Mouse (Mus musculus) forebrain, postnatal 0 days (tissue): Measurements from ENCODE around the gene Wnt4. TPM values are rescaled to one million over a fixed set of nuclear protein-coding genes. Genes with fewer than 3 reads are reported as not detected.

Experiments
- ATAC-seq: fragments of 200-750 bp; cut with Nextera tagmentation; 2 replicates; pipeline ENCODE4 v1.8.0; 2017; ENCODE audit warnings: mild to moderate bottlenecking, moderate library complexity
- DNase-seq: peaks from one replicate; pipeline ENCODE4 v3.0.0-alpha.2; 2015
- H3K27ac ChIP-seq: fragments of 300-500 bp; sonication (generic); 2 replicates; pipeline ENCODE4 v1.5.1; 2014; ENCODE audit warnings: low read depth, mild to moderate bottlenecking, antibody characterized with exemption, low read length, moderate library complexity, mixed read lengths
- H3K27me3 ChIP-seq: fragments of 300-500 bp; sonication (generic); 2 replicates; pipeline ENCODE4 v1.6.1; 2014; ENCODE audit warnings: mild to moderate bottlenecking, low read length, mixed read lengths; ENCODE audit not compliant: insufficient read depth
- H3K36me3 ChIP-seq: fragments of 300-500 bp; sonication (generic); 2 replicates; pipeline ENCODE4 v1.6.1; 2014; ENCODE audit warnings: mild to moderate bottlenecking, moderate library complexity; ENCODE audit not compliant: insufficient read depth
- H3K4me1 ChIP-seq: fragments of 300-500 bp; sonication (generic); 2 replicates; pipeline ENCODE4 v1.6.1; 2014; ENCODE audit warnings: antibody characterized with exemption; ENCODE audit not compliant: insufficient read depth
- H3K4me2 ChIP-seq: fragments of 300-500 bp; sonication (generic); 2 replicates; pipeline ENCODE4 v1.6.1; 2014; ENCODE audit warnings: low read depth, mild to moderate bottlenecking, moderate library complexity
- H3K4me3 ChIP-seq: fragments of 300-500 bp; sonication (generic); 2 replicates; pipeline ENCODE4 v1.5.1; 2014; ENCODE audit warnings: low read depth, low read length, mixed read lengths
- H3K9ac ChIP-seq: fragments of 300-500 bp; sonication (generic); 2 replicates; pipeline ENCODE4 v1.6.1; 2014; ENCODE audit warnings: mild to moderate bottlenecking
- H3K9me3 ChIP-seq: fragments of 300-500 bp; sonication (generic); 2 replicates; pipeline ENCODE4 v1.6.1; 2016; ENCODE audit warnings: low read length
- CTCF ChIP-seq: sonication (generic); IDR thresholded peaks from 2 replicates; pipeline ENCODE4 v1.5.1; 2016; ENCODE audit warnings: antibody characterized with exemption, control low read depth, low read depth
- WGBS: fragments of 180-500 bp; shearing (Covaris S2); extraction: QIAGEN DNeasy Blood & Tissue Kit; methylation state at CpG from one replicate; pipeline ENCODE4 v1.1.7; 2014; 5-methylcytosine and 5-hydroxymethylcytosine counted together
- polyA plus RNA-seq: library from polyadenylated mRNA; unstranded; fragments of >200 nt; fragmentation: Nextera tagmentation; extraction: Ambion mirVana; gene quantifications from 2 replicates; pipeline ENCODE4 v1.2.1, GENCODE M21; 2015
- total RNA-seq: library from RNA; depleted of rRNA; stranded (reverse); fragments of >200 nt; gene quantifications from 2 replicates; pipeline ENCODE4 v1.2.3, GENCODE M21; 2014

The Wnt4 gene
- total and polyA plus RNA-seq, 2 experiments from 2014 or later = 4.6 to 6.1 TPM

DNA sequence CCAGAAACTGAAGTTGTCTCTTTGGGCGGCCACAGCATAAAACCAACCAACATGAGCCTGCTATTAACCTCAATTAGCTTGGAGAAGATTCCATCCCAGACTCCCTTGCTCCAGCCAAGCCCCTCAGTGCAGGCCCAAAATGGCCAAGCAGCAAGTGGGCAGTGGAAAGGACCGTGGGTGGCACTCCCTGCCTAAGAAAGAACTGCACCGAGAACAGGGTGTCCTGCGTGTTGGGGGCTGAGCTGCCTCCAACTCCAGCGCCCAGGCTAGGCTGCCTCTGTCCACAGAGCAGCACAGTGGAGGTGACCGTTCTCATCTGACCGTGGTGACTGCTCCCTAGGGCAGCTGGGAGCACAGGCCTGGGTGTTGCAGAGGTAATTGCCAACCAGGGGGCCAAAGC is 16.7 kb downstream of the Wnt4 start:
- no peaks in the 10 kb centered on the region for H3K36me3 ChIP-seq
- H3K4me3 ChIP-seq = no peak overlapping the region
- TF ChIP-seq CTCF = no peak
- 91% methylated on average over 7 of the region's 7 CpGs for WGBS
- no peaks in the 10 kb centered on the region for H3K4me1 ChIP-seq
- no peak for DNase-seq
- H3K9me3 ChIP-seq = no peaks in the 10 kb centered on the region
- H3K27me3 ChIP-seq = no peaks in the 10 kb centered on the region
- no peak overlapping the region for H3K27ac ChIP-seq
- ATAC-seq = no peak
- no peak overlapping the region for H3K4me2 ChIP-seq
- H3K9ac ChIP-seq = no peak overlapping the region

DNA sequence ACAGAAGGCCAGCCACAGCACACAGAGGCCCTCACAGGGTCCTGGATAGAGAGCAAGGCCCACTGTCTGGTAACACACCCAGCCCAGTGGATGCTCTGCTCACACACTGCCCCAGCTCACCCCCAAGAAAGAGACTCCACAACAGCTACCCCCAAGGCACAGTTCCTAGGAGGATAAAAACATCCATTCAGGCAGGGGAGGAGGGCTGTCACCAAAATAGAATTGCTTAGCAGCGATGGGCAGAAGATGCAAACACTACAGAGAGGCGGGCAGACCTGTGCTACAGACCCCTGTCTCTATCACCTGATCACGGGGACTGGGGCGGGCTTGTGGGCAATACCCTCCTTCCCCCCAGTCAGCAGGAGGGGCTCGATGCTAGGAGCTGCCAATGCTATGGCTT is 17.2 kb downstream of the Wnt4 start:
- WGBS = 75% methylated on average over 5 of the region's 5 CpGs
- Histone ChIP-seq H3K9ac (no peak overlapping the region), H3K27me3 (no peaks in the 10 kb centered on the region), H3K9me3 (no peaks in the 10 kb centered on the region), H3K4me1 (no peaks in the 10 kb centered on the region), H3K4me2 (no peak overlapping the region), H3K27ac (no peak overlapping the region), H3K4me3 (no peak overlapping the region), H3K36me3 (no peaks in the 10 kb centered on the region)
- TF ChIP-seq CTCF = no peak
- ATAC-seq = no peak
- DNase-seq = no peak

DNA sequence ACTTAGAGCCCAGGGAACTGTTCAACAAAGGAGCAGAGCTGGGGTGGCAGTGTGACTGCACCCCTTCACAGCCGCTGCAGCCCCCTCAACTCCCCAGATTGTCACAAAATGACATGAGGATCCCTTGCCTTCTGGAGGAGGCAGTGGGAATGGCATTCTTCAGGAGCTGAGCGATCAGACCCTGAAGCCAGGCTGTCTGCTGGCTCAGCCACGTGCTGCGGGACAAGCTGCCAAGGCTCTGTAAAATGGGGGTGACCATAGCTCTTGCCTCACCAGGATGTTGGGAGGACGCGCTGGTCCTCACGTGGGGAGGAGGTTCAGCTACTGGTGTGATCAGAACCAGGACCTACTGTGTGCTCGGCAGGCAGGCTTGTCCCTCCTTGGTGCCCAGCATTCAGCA is 17.7 kb downstream of the Wnt4 start:
- Histone ChIP-seq H3K9ac (no peak overlapping the region), H3K27me3 (no peaks in the 10 kb centered on the region), H3K27ac (no peak overlapping the region), H3K4me1 (no peaks in the 10 kb centered on the region), H3K4me2 (no peak overlapping the region), H3K9me3 (no peaks in the 10 kb centered on the region), H3K4me3 (no peak overlapping the region), H3K36me3 (no peaks in the 10 kb centered on the region)
- no peak for DNase-seq
- no peak for ATAC-seq
- TF ChIP-seq CTCF = no peak
- WGBS = 77% methylated on average over 8 of the region's 8 CpGs

DNA sequence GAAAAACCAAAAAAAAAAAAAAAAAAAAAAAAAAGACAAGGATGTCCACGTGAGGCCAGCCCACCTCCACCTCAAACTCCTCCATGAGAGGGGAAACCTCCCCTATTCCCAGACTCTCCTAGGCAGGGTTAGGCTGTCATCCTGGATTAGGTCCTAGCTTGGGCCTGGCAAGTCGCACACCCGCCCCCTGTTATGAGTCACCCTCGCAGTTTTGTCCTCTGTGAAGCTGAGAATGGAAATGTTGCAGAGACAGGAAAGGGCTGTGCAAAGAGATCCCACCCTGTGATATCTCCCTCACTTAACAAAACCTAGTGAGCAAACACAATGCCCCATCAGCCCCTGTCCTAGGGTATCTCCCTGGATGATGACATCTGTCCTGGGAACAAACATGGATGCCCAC is 20.3 kb downstream of the Wnt4 start:
- TF ChIP-seq CTCF = no peak
- no peaks in the 10 kb centered on the region for H3K27me3 ChIP-seq
- WGBS = 82% methylated on average over 4 of the region's 4 CpGs

DNA sequence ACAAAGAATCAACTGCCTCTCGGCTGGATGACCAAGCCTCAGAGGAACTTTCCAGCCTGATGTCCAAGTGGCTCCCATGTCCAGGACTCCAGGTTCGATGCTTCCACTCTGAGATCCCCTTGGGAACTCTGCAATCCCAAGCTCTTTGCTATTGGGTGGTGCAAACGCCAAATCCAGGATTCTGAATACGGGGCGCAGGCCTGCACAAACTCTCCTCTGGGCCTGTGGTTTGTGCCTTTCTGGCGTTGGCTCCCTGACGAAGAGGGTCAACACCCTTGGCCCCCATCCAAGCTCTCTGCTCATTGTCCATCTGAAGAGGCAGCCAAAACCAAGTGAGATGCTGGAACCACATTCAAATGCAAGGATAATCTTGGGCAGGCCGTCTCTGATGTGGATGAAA is 21.1 kb downstream of the Wnt4 start:
- Histone ChIP-seq H3K36me3 (no peaks in the 10 kb centered on the region), H3K9me3 (no peaks in the 10 kb centered on the region), H3K4me1 (no peaks in the 10 kb centered on the region), H3K27ac (no peak overlapping the region), H3K9ac (no peak overlapping the region), H3K4me2 (no peak overlapping the region), H3K4me3 (no peak overlapping the region), H3K27me3 (no peaks in the 10 kb centered on the region)
- WGBS = 71% methylated on average over 8 of the region's 8 CpGs
- DNase-seq (no peak), ATAC-seq (no peak)
- TF ChIP-seq CTCF = no peak

More for the DNA sequence above, 20.3 kb downstream of the Wnt4 start:
- H3K36me3 ChIP-seq = no peaks in the 10 kb centered on the region
- no peaks in the 10 kb centered on the region for H3K4me1 ChIP-seq
- no peak for DNase-seq
- no peak overlapping the region for H3K9ac ChIP-seq
- no peak overlapping the region for H3K27ac ChIP-seq
- H3K9me3 ChIP-seq = no peaks in the 10 kb centered on the region
- no peak overlapping the region for H3K4me2 ChIP-seq
- H3K4me3 ChIP-seq = no peak overlapping the region
- no peak for ATAC-seq

DNA sequence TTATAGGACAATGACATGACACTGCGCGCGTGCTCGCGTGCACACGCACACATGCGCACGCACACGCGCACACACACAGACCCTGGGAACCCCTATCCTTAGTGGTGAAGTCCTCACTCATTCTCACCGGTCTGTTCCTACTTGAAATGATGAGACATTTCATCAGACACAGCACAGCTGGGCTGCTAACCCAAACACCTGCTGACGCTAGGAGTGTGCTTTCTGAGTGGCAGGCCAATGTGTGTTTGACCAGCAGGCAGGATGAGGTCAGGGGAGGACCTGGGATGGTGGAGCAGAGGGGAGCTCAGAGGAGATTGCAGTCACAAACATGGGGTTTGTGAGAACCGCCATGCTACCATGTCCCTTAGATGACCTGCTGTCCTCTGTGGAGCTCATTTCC is 22.9 kb downstream of the Wnt4 start:
- H3K36me3 ChIP-seq = no peaks in the 10 kb centered on the region
- ATAC-seq (no peak), DNase-seq (no peak)
- H3K27me3 ChIP-seq = no peaks in the 10 kb centered on the region
- no peaks in the 10 kb centered on the region for H3K4me1 ChIP-seq
- TF ChIP-seq CTCF = no peak
- H3K4me2 ChIP-seq = no peak overlapping the region
- no peaks in the 10 kb centered on the region for H3K9me3 ChIP-seq
- 95% methylated on average over 13 of the region's 13 CpGs for WGBS
- H3K9ac ChIP-seq = no peak overlapping the region
- H3K27ac ChIP-seq = no peak overlapping the region
- no peak overlapping the region for H3K4me3 ChIP-seq

DNA sequence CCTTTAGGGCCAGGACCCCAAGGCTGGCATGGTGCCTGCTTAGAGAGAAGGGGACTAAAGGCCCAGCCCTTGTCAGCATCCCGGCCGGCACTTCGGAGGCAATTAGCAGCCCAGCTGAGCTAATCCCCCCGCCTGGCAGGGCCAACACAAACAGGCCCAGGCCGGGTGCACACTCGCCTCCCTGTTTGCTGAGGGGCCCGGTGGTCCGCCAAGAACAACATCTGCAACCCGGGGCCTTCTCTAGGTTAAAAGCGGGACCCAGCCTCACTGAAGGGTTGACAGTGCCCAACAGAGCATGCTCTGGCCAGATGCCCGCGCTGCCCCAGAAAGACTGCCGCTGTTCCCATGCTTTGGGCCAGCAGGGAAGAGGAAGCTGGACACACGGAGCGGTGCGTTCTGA is 24.3 kb downstream of the Wnt4 start:
- no peaks in the 10 kb centered on the region for H3K9me3 ChIP-seq
- no peaks in the 10 kb centered on the region for H3K36me3 ChIP-seq
- ATAC-seq (peak; percentile 84), DNase-seq (peak; percentile 53)
- TF ChIP-seq CTCF = no peak
- no peaks in the 10 kb centered on the region for H3K4me1 ChIP-seq
- H3K27ac ChIP-seq = no peak overlapping the region
- WGBS = 24% methylated on average over 16 of the region's 16 CpGs
- no peaks in the 10 kb centered on the region for H3K27me3 ChIP-seq
- no peak overlapping the region for H3K4me2 ChIP-seq
- H3K9ac ChIP-seq = no peak overlapping the region
- no peak overlapping the region for H3K4me3 ChIP-seq

DNA sequence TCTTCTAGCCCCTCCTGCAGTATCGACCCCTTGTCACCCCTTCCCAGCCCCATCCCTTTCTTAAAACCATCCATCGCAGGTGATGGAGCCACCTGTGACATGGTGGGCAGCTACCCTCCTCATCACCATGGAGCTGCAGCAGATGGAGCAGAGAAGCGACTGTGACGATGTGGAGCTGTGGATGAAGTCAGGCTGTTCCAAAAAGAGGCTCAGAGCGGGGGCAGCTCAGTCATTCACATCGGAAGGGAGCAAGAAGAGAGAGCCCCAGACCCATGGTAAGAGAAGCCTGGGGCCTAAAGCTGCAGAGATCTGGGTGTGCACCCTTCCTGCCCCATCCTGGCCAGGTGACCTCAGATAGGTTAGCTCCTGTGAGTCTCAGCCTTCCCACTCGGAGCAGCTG is 26.8 kb downstream of the Wnt4 start:
- H3K4me3 ChIP-seq = no peak overlapping the region
- ATAC-seq (no peak), DNase-seq (no peak)
- no peaks in the 10 kb centered on the region for H3K36me3 ChIP-seq
- H3K27me3 ChIP-seq = no peaks in the 10 kb centered on the region
- H3K4me1 ChIP-seq = no peaks in the 10 kb centered on the region
- H3K9ac ChIP-seq = no peak overlapping the region
- no peak for TF ChIP-seq CTCF
- H3K4me2 ChIP-seq = no peak overlapping the region
- H3K27ac ChIP-seq = no peak overlapping the region
- 92% methylated on average over 7 of the region's 7 CpGs for WGBS
- H3K9me3 ChIP-seq = no peaks in the 10 kb centered on the region
